Mouse (Mus musculus): ENCODE data around the gene Tent4a. TPM values are rescaled to one million over a fixed set of nuclear protein-coding genes. Genes with fewer than 3 reads are reported as not detected.
A peak's percentile ranks its signal among the peaks of the same experiment; 100 is the strongest.

Gene Tent4a
- polyA plus RNA-seq, 1 experiment: 6.3 TPM

DNA sequence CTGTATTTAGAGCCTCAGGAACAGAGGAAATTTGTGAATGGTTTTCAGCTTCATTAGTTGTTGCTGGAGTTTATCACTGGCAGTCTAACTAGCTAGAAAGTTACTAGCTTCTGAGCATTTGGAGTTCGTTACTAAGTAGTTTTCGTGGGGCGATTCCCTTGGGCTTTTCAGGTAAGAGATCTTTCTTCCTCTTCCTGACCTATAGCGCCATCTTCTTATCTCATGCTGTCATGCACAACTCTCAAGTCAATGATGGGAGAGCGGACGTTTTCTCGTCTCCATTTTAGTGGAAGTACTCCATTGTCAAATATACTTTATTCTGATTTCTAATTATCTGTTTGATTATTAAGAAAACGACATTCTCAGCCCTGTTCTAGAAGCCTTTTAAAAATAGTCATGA is 15.6 kb upstream of the Tent4a start:
- no peak for DNase-seq (ENCODE audit: low read depth, low spot score)
- WGBS: 36% methylated on average over 8 of the region's 8 CpGs

- DNase-seq (ENCODE audit: low read depth, low spot score): no peak
- WGBS: 63% methylated on average over 16 of the region's 16 CpGs
These were observed 13.2 kb upstream of the Tent4a start for GRCm38 (mm10) chr13:69547488-69548180.

- no peak for DNase-seq (ENCODE audit: low read depth, low spot score)
- 26% methylated on average over 3 of the region's 3 CpGs for WGBS
These were observed 10.6 kb upstream of the Tent4a start for GRCm38 (mm10) chr13:69545019-69545418.

DNA sequence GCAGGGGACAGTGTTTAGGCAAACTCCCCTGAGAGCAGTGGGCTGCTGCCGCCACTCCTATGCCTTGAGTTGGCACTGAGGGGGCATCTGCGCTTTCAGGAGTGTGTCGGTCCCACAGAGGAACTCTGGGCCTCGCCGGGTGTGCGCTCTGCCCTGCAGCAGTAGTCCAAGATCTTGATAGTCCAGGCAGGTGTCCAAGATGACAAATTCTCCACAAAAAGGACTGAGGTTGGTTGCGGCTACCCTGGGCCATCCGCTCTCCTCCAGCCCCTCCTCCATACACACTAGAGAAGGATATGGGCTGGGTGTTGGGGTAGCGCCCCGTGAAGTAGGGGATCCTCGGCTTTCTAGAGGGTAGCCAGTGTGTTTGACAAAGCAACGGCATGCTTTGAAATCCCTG is 9.2 kb upstream of the Tent4a start:
- 67% methylated on average over 12 of the region's 12 CpGs for WGBS
- no peak for DNase-seq (ENCODE audit: low read depth, low spot score)

GRCm38 (mm10) chr13:69542571-69543352 is 8.3 kb upstream of the Tent4a start:
- WGBS: 59% methylated on average over 17 of the region's 17 CpGs
- DNase-seq (ENCODE audit: low read depth, low spot score): no peak

DNA sequence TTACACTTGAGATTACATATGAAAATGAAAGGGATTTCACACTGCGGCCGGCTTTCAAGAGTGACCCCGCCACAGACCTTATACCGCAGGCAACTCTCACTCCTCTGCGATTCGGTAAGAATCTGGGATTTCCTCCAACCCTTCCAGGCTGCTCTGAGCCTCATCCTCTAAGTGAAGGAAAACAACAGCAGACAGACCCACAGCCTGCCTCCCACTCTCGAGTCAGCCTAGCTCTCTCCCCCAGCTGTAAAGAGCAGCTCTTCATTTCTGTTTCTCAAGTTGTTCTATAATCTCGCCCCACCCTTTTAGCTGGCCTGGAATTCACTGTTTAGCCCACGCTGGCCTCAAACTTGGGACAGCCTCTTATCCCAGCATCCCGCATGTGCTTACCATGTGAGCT is 7.4 kb upstream of the Tent4a start:
- WGBS: 25% methylated on average over 10 of the region's 10 CpGs
- no peak for DNase-seq (ENCODE audit: low read depth, low spot score)

DNA sequence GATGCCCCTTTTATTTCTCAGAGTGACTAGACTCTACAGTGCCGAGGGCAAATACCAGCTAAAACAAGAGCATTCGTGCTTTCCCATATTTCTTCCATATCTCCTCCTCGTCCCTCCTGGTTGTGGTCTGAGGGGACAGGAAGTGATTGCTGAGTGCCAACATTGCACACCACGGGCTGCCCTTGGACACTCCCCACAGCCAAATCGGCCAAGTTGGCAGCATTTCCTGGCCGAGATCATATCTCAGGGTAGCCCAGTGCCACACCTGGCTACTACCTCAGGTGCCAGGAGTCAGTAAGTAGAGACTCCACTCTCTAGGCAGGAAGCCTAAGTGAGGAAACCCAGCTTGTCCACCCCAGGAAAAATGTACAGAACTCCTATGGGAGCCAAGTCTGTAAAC is 6.8 kb upstream of the Tent4a start:
- WGBS: 12% methylated on average over 6 of the region's 6 CpGs
- no peak for DNase-seq (ENCODE audit: low read depth, low spot score)

GRCm38 (mm10) chr13:69538327-69538726 is 3.9 kb upstream of the Tent4a start:
- 40% methylated on average over 4 of the region's 4 CpGs for WGBS
- no peak for DNase-seq (ENCODE audit: low read depth, low spot score)

- no peak for DNase-seq (ENCODE audit: low read depth, low spot score)
- 85% methylated on average over 7 of the region's 7 CpGs for WGBS
These were observed 2.9 kb upstream of the Tent4a start for GRCm38 (mm10) chr13:69537366-69537765.

- DNase-seq (ENCODE audit: low read depth, low spot score): no peak
- 47% methylated on average over 4 of the region's 4 CpGs for WGBS
These were observed 1.6 kb upstream of the Tent4a start for GRCm38 (mm10) chr13:69536021-69536420.

DNA sequence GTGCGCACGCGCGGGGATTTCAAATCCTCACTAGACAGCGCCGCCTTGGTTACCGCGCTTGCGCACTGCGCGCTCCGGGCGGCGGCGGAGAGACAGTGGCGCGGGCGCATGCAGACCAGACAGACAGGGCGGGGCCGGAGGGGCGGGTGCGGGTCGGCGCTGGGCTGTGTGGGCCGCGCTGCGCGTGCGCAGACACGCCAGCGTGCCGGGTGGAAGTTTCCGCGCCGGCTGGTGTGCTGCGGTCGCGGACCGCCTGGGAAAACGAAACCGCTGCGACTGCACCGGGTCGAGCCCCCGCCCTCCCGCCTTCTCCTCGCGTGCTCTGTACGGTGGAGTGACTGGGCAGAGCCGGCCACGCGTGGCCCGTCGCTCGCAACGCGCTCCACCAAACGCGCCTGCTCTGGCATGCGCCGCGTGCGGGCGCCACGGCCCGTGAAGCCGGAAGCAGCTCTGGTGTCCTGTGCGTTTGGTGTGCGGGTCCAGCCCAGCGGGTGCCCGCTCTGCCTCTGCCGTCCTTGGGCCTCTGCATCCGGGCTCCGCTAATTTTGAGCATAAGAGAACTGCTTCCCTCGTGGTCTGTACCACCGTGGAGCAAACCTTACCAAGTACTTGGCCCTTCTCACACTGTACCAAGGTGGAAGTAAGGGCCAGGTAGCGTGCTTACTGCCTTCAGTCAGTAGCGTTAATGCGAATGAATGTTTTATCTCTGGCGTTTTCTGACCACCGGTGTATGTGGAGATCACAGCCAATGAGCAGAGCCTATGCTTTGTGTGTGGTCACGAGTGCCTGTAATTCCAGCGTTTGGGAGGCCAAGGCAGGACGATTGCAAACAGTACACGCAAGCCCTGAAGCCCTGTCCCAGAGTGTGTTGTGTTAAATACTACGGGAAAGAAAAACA is 486 bp upstream of the Tent4a start:
- peak; percentile 88 for DNase-seq (ENCODE audit: low read depth, low spot score)
- WGBS: under 1% methylated on average over 84 of the region's 86 CpGs

DNA sequence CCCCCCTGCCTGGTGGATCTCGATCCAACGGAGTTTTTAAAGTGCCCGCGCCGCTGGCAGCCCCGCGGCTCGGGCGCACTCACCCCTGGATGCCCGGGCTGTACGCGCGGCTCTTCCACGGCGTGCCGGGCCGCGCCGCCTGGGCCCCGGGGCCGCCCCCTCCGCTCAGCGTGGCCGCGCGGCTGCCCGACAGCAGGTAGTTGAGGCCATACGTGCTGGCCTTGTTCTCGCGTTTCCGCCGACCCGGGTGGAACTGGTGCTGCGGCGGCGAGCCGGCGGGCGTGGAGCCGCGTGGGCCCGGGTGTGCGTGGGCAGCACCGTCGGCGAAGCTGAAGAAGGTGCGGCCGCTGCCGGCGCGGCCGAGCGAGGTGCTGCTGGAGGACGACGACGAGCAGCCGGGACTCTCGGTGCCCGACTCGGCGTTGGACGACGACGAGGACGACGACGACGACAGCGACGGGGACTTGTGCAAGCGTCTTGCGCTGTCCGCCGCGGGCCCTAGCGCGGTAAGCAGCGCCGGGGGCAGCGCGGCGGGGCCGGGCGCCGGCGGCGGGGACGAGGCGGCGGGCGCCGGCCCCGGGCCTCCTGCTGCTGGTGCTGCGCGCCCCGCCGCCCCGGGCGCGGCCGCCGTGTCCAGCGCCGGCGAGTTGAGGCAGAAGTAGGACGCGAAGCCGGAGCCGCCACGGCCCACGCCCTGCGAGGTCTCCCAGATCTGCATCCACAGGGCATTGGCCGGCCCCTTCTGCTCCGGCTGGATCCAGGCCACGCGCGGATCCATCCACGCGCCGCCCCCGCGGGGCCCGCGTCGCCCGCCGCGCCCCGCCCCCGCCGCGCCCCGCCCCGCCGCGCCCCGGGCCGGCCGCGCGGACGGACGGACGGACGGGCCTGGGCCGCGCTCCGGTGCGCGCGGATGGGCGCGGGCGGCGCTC is 748 bp downstream of the Tent4a start, which contains the start of gene Nsun2:
Gene Nsun2, plus strand, starts transcription at position 342 of the 929 bp plus-strand sequence.
- WGBS: 7% methylated on average over 148 of the region's 155 CpGs

DNA sequence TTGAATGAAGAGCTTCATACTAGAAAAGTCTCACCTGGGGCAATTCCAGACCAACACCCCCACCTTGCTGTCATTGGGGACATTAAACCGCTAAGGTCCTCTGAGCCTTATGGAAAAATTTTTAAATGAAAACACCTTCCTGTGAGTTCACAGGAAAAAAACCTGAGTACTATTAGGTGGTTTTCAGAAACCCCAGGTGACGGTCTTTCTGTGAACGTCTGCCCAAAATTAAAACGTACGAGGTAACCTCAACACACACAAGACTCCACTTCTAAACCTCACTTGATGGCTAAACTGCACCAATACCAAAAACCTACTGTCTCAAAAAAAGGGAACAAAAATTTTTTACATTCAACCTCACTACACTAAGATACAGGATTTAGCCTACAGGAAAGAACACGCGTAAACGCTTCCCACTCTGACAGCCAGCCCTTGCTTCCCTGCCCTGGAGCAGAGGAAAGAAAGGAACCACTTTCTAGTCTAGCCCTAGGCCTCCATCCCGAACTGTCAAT is 1.5 kb downstream of the Tent4a start:
- no peak for DNase-seq (ENCODE audit: low read depth, low spot score)
- WGBS: 2% methylated on average over 9 of the region's 9 CpGs

More for the DNA sequence above, 748 bp downstream of the Tent4a start, which contains the start of gene Nsun2:
- DNase-seq (ENCODE audit: low read depth, low spot score): no peak

DNA sequence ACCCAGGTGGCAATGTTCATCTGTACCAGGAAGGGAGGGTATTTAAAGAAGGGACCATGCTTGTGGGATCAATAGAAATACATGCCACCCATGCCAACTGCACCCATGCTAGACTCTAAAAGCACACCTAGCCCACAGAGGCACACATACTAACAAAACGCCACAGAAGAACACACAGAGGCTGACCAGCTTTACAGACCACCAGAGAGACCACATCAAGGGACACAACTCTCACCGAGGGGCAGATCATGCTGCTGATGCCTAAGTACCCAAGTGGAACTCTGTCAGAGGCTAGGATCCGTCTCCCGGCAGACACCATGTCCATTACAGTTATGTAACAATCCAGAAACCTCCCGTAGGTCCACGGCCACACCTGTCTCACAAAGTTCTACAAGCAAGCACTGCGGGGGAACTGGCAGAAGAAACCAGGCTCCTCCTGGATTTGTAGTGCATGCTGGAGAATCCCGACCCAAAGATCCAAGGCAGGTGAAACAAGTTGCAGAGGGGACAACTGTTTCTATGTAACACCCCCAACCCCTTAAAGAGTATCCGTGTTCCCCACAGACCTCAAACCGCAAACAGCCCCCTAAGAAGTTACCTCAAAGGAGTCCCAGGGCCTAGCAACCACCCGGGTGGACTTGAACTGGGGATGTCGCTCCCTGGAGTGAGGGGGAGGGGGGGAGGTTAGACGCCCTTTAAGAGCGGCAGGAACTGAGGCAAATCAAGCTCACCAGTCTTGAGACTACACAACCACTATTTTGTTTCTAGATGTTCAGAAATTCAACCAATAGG is 2.1 kb downstream of the Tent4a start:
- 5% methylated on average over 14 of the region's 14 CpGs for WGBS
- no peak for DNase-seq (ENCODE audit: low read depth, low spot score)

- 33% methylated on average over 6 of the region's 6 CpGs for WGBS
- DNase-seq (ENCODE audit: low read depth, low spot score): no peak
These were observed 3.0 kb downstream of the Tent4a start for GRCm38 (mm10) chr13:69531431-69531830.

DNA sequence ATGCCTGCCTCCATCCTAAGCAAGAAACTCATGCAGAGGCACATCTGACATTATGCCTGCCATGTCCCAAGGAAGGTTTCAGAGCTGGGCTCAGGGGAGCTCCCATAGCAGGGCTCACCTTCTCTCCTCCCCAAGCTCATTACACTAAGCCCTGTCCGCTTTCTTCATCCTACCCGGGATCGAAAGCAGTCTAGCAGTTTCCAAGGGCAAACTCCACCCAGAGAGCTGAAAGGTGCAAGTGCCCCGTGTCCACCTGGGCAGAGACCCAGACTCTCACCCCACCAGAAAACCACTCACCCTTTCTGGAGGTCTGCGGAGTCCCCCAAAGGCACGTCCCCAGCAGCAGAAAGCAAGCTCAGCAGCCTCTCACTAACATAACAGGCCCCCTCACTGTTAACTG is 3.5 kb downstream of the Tent4a start:
- no peak for DNase-seq (ENCODE audit: low read depth, low spot score)
- 58% methylated on average over 6 of the region's 6 CpGs for WGBS

DNA sequence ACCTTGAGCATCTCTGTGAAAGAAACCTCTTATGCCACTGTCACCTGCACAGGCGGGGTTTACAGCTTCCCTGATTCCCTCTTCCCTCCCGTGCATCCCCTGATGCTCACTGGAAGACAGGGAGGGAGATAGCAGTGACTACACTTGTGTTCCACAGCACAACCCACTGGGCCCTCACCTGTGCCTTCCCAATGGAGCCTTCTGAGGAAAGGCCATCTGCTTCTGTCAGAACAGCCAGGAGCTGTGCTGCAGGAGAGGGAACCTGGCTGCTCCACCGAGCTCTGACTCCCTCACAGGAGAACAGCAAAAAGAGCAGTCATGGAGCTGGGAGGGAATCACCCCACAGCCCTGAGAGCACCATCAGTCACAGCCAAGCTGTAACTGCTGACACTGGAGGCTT is 4.3 kb downstream of the Tent4a start:
- DNase-seq (ENCODE audit: low read depth, low spot score): no peak
- 76% methylated on average over 3 of the region's 3 CpGs for WGBS

DNA sequence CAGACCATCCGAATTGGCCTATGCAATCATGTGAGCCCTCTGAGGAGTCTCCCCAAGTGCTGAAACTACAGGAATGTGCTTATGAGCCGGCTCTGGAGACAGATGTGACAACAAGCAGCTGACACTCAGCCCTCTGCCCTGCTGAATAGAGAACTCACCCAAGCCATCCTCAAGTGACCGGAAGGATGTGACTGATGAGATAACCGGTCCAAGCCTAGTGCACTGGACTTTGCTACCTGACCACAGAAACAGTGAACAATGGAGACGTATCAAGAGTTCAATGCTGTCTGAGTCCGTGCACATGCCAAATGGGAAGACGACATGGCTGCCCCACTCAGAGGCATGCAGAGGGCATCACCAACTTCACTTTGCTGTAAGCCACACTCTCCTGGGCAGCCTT is 5.9 kb downstream of the Tent4a start:
- 72% methylated on average over 7 of the region's 7 CpGs for WGBS
- no peak for DNase-seq (ENCODE audit: low read depth, low spot score)
